Mouse (Mus musculus) limb, embryonic 14.5 days (tissue): ENCODE results near the gene Cry2. TPM values are rescaled to one million over a fixed set of nuclear protein-coding genes. Genes with fewer than 3 reads are reported as not detected.

Experiments
- ATAC-seq: fragments of 200-750 bp; cut with Nextera tagmentation; 2 replicates; pipeline ENCODE4 v1.8.0; 2017; ENCODE audit warnings: low read depth, moderate number of reproducible peaks, moderate TSS enrichment; ENCODE audit not compliant: low FRiP score
- DNase-seq: peaks from one replicate; pipeline ENCODE4 v3.0.0-alpha.2; 2015; ENCODE audit warnings: low spot score
- H3K27ac ChIP-seq: fragments of 300-500 bp; sonication (generic); replicated peaks from 2 replicates; pipeline ENCODE4 v1.5.1; 2014; ENCODE audit warnings: low read depth, mild to moderate bottlenecking, low read length, moderate library complexity, mixed read lengths
- H3K27me3 ChIP-seq: fragments of 300-500 bp; sonication (generic); 2 replicates; pipeline ENCODE4 v1.6.1; 2014; ENCODE audit warnings: low read length, mixed read lengths; ENCODE audit not compliant: control insufficient read depth, insufficient read depth
- H3K36me3 ChIP-seq: fragments of 300-500 bp; sonication (generic); 2 replicates; pipeline ENCODE4 v1.6.1; 2014; ENCODE audit warnings: mild to moderate bottlenecking, low read length, moderate library complexity, mixed read lengths; ENCODE audit not compliant: control insufficient read depth, insufficient read depth
- H3K4me1 ChIP-seq: fragments of 300-500 bp; sonication (generic); 2 replicates; pipeline ENCODE4 v1.6.1; 2014; ENCODE audit warnings: antibody characterized with exemption, low read length, mixed read lengths; ENCODE audit not compliant: control insufficient read depth, insufficient read depth
- H3K4me2 ChIP-seq: fragments of 300-500 bp; sonication (generic); replicated peaks from 2 replicates; pipeline ENCODE4 v1.6.1; 2014; ENCODE audit warnings: low read depth, mild to moderate bottlenecking, low read length, moderate library complexity; ENCODE audit not compliant: severe bottlenecking
- H3K4me3 ChIP-seq: fragments of 300-500 bp; sonication (generic); replicated peaks from 2 replicates; pipeline ENCODE4 v1.5.1; 2014; ENCODE audit warnings: low read length
- H3K9ac ChIP-seq: fragments of 300-500 bp; sonication (generic); 2 replicates; pipeline ENCODE4 v1.6.1; 2014; ENCODE audit warnings: mild to moderate bottlenecking, low read depth, low read length, moderate library complexity; ENCODE audit not compliant: severe bottlenecking
- H3K9me3 ChIP-seq: fragments of 300-500 bp; sonication (generic); 2 replicates; pipeline ENCODE4 v1.6.1; 2016; ENCODE audit warnings: low read length; ENCODE audit not compliant: control insufficient read depth
- POLR2A ChIP-seq: fragments of 200-500 bp; IDR thresholded peaks from 2 replicates; pipeline ENCODE4 v1.8.0; 2012; ENCODE audit warnings: inconsistent platforms, mild to moderate bottlenecking, moderate library complexity, borderline replicate concordance; ENCODE audit not compliant: insufficient read depth, insufficient read length; ENCODE audit errors: extremely low read depth
- WGBS: fragments of 180-500 bp; shearing (Covaris S2); extraction: QIAGEN DNeasy Blood & Tissue Kit; methylation state at CpG from one replicate; pipeline ENCODE4 v1.1.7; 2014; 5-methylcytosine and 5-hydroxymethylcytosine counted together
- polyA plus RNA-seq, 2 experiments: library from polyadenylated mRNA; depleted of rRNA in 1 of 2; stranded (reverse) in 1 of 2; unstranded in 1 of 2; fragments of >200 nt; fragmentation: Nextera tagmentation in 1 of 2; extraction: Ambion mirVana in 1 of 2; gene quantifications; 2 replicates each; pipeline versions ENCODE4 v1.2.1 to v1.2.3; 2012 to 2014

Cry2 gene
- polyA plus RNA-seq, 2 experiments = 27.2 to 30.2 TPM

DNA sequence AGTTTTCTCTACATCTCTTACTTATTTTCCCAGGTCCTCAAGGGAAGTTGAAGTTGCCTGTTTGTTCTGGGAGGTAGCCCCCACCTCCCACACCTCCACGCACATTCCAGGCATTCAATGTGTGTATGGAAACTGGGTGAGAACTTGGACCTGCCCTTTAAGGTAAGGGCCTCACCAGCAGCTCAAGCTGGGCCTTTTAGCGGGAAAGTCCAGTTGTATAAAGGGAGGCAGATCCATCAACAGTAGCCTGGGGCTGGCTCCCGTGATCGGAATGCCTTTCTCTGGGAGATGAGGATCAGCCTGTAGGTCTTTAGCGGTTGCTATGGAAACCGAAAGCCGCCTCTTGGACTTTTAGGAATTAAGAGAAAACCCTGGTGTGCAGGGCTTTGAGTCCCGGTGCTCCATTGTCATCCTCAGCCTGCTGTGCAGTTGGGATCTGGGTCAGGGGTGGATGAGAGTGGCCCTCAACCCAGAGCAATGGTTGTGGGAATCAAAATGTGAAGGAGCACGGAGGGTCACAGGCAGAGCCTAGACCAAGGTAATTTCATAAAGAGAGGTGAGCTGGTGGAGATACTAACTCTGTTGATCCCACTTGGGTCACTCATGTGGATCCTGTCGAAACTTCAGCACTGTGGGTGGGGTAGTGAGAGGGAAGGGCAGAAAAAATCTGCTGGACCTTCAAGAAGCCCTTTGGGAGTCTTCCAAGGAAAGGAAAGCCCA is 61.7 kb downstream of the Cry2 start:
- Histone ChIP-seq H3K4me1 (peaks cover 35% of the 10 kb centered on the region), H3K27ac (no peak overlapping the region; the same call in 1 of the 2 replicates), H3K36me3 (0 out of 2 replicates have a peak, but pooled peaks cover under 1% of the 10 kb centered on the region), H3K27me3 (no peaks in the 10 kb centered on the region; the same call in 1 of the 2 replicates), H3K9ac (no peak overlapping the region), H3K4me3 (no peak overlapping the region), H3K9me3 (no peaks in the 10 kb centered on the region), H3K4me2 (no peak overlapping the region; the same call in 1 of the 2 replicates)
- DNase-seq = no peak
- no peak for TF ChIP-seq POLR2A
- ATAC-seq = no peak
- WGBS = 27% methylated on average over 10 of the region's 10 CpGs

DNA sequence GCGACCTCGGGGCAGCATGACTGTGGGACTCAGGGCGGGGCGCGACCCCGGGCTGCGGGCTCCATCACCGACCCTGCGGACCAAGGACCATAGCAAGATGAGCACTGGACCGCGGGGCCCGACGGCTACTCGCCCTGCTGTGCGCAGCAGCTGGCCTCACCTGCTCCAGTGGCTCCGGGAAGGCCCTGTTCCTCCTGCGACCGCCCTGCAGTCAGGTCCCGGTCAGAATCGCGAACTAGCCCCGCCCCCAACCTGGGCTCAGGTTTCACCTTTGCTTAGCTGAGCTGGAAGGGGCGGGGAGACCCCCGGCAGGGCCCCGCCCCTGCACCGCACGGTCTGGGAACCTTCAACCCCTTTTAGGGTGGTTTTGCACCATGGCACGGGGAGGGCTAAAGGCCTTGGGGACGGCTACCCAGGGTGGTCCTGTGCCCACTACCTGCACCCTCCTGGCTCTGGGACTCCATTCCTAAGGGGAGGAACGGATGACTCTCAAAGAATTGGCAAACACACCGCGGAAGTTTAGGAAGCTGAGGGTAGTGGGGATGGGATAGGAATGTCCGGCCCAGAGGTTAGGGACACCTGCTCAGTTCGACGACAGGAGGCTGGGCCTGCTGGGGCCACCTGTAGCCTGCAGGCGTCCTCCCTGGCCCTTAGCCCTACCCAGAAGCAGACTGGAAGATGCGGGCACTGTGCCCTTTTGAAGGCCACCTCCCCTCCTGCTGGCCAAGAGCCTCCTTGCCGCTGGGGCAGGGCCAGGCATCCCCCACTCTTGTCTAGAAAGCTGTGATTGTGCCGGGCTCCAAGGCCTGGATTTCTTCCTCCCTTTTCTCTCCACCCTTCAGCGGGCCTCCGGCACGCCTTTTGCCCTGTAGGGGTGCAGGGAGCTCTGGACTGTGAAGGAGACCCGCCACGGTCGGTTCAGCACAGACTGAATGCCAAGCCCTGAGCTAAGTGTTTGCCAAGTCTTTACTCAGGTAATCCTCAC is 62.7 kb downstream of the Cry2 start:
- no peak for TF ChIP-seq POLR2A
- DNase-seq (peak; percentile 60), ATAC-seq (peak; percentile 19; the same call in 1 of the 2 replicates)
- Histone ChIP-seq H3K27ac (peak overlapping the region; percentile 58), H3K4me1 (peaks cover 32% of the 10 kb centered on the region), H3K27me3 (no peaks in the 10 kb centered on the region; the same call in 1 of the 2 replicates), H3K9me3 (no peaks in the 10 kb centered on the region), H3K36me3 (peaks cover 11% of the 10 kb centered on the region; the same call in 1 of the 2 replicates), H3K4me2 (peak overlapping the region; percentile 90), H3K4me3 (peak overlapping the region; percentile 45), H3K9ac (peak overlapping the region; percentile 61)
- 4% methylated on average over 43 of the region's 45 CpGs for WGBS

DNA sequence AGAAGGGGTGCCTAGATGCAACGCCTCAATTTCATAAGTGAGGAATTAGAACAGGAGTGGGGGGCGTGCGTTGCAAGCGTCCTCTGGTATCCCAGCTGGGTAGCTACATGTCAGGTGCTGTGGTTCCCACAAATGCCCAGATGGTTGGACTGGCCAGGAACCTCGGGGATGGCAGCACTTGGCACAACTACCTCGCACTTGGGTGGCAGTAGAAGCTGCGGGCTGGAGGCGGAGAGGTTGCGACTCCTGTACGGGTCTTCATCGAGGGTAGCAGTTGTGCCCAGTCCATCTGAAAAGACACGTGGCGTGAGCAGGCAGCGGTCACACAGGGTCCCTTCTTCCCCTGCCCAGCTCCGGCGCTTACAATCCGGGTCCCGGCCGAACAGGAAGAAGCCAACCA is 63.5 kb downstream of the Cry2 start:
- no peak for ATAC-seq
- 14% methylated on average over 19 of the region's 19 CpGs for WGBS
- H3K4me3 ChIP-seq = peak overlapping the region; percentile 45
- H3K9ac ChIP-seq = peak overlapping the region; percentile 61
- DNase-seq = no peak
- no peaks in the 10 kb centered on the region for H3K9me3 ChIP-seq
- peaks cover 28% of the 10 kb centered on the region for H3K4me1 ChIP-seq
- H3K27ac ChIP-seq = no peak overlapping the region
- peaks cover 12% of the 10 kb centered on the region; the same call in 1 of the 2 replicates for H3K36me3 ChIP-seq
- H3K27me3 ChIP-seq = no peaks in the 10 kb centered on the region; the same call in 1 of the 2 replicates
- TF ChIP-seq POLR2A = no peak
- H3K4me2 ChIP-seq = peak overlapping the region; percentile 90

DNA sequence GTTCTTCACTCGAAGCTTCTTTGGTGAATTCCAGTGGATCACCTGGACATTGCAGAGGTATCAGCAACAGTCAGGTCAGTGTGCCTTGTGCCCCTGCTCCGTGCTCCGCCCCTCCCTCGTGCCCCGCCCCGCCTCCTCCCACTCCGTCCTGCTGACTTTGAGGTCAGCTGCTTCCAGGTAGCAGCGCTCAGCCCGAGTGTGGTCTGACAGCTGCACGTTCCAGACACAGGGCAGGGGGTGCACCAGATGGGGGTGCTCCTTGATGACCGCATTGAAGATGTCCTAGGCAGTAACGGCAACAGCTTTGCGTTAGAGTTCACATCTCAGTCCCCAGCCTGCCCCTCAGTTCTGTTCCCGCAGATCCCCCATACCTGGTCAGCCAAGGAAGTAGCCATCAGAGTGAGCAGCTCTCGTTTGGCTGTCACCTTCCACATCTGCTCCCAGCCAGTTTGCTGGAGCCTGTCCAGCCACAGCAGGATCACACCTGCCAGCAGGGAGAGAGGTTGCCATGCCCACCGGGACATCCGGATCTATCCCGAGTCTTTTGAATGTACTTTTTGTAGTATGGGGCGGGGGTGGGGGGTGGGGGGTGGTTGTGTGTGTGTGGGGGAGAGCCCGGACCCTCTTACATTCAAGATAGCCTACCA is 66.3 kb downstream of the Cry2 start:
- H3K27ac ChIP-seq = no peak overlapping the region
- no peaks in the 10 kb centered on the region; the same call in 1 of the 2 replicates for H3K27me3 ChIP-seq
- H3K4me2 ChIP-seq = no peak overlapping the region
- DNase-seq (no peak), ATAC-seq (no peak)
- H3K9ac ChIP-seq = no peak overlapping the region
- H3K4me1 ChIP-seq = peaks cover 27% of the 10 kb centered on the region
- WGBS = 31% methylated on average over 17 of the region's 20 CpGs
- no peak overlapping the region for H3K4me3 ChIP-seq
- H3K36me3 ChIP-seq = peaks cover 28% of the 10 kb centered on the region
- H3K9me3 ChIP-seq = no peaks in the 10 kb centered on the region
- no peak for TF ChIP-seq POLR2A
